Mouse (Mus musculus): Measurements from ENCODE around the gene Ccdc6. TPM values are rescaled to one million over a fixed set of nuclear protein-coding genes. Genes with fewer than 3 reads are reported as not detected.
"Not testable (repeated sequence)": the region's sequence is repeated elsewhere in the genome, so short reads cannot be mapped to it uniquely, and the experiment has no call there.

Ccdc6 gene
- polyA plus RNA-seq, 1 experiment from 2014 or later = 23.5 TPM

DNA sequence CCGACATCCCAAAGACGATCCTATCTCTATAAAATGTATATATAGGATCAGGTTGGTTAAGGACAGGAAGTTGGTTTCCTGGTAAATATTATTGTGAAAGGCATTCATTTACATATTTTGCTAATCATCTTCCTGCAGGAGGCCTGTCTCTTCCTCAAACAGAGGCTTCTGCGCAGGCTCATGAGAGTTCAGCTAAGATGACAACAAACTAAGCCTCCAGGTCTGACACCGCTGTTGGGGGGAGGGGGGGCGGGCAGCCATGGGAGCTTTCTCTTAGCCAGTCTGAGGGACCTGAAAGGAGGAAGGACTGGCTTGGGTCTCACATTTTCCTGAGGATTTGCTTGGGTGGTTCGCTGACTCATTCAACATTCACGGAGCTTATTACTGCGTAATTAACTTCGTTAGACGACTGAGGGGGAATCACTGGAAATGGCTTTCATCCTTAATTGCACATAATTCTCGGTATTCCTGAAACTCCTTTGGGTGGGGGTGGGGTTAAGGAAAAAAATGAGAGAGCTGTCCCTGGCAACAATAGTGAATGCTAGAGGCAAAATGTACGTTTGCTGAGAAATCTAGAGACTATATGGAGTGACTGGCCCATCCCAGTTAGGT is 104.1 kb downstream of the Ccdc6 start:
- peak; percentile 28; the same call in 1 of the 2 replicates for ATAC-seq (ENCODE audit: low FRiP score)
- Histone ChIP-seq H3K36me3 (no peaks in the 10 kb centered on the region), H3K27me3 (no peaks in the 10 kb centered on the region), H3K4me2 (no peak overlapping the region), H3K4me3 (no peak overlapping the region), H3K9ac (no peak overlapping the region), H3K27ac (peak overlapping the region; percentile 44), H3K9me3 (no peaks in the 10 kb centered on the region), H3K4me1 (replicated peaks) (peaks cover 13% of the 10 kb centered on the region)
- 60% methylated on average over 12 of the region's 12 CpGs for WGBS

DNA sequence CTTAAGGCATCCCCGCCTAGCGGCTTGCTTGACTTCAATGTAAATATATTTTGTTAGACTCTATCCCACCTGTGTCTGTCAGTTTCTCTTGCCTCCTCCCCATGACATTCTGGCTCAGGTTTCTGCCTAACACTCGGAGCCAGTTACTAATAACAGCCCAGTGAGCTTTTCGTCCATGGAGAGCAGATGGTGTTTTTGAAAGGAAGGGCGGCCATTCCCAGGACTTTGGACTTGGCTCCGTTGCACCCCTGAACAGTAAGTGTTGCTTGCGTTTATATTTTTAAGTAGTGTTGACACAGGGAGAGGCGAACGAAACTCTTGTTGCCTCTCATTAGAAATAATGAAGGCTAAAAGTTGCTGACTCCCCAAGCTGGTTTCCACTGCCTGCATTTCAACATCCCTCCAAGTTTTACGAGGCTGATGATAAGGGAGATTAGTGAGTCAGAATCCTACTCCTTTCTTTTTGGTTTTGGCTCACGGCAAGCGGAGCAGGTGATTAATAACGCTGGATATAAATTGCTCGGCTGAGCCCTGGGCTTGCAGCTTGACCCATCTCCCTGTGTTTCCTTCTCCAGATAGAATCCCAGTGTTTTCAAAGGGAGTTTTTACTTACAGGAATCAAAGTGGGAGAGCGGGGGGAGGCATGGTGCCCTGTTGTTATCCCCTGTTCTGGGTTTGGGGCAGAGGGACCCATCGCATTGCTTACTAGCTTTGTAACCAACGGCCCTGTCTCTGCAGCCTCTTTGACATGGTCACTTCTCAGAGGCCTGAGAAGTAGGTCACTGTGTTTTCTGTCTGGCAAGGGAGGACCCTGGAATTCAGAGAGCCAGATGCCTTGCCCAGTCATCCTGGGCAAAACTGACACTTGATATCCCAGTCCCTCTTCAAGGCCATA is 107.8 kb downstream of the Ccdc6 start, which contains the start of gene Mrln:
Mrln (plus strand) TSS at position 160 of the 895 bp plus-strand sequence.
- 68% methylated on average over 17 of the region's 17 CpGs for WGBS
- no peak for ATAC-seq (ENCODE audit: low FRiP score)
- H3K9me3 ChIP-seq = no peaks in the 10 kb centered on the region

DNA sequence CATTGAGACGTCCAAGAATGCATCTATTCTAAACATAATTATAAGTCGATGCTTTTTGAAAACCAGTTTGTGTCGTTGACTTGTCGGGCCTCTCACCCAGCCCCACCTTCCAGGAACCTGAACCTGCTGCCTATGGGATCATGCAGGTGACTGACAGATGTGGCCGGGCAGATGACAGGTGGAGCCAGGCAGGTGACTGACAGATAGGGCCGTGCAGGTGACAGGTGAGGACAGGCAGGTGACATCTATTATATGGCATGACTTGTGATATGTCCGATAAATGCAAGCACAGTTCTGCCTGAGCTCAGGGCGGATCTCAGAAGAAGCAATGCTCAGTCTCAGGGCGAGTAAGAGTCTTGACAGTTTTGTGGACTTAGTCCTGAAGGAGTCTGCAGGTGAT is 114.4 kb downstream of the Ccdc6 start:
- Histone ChIP-seq H3K36me3 (no peaks in the 10 kb centered on the region), H3K4me2 (no peak overlapping the region), H3K27me3 (no peaks in the 10 kb centered on the region), H3K9ac (no peak overlapping the region), H3K9me3 (no peaks in the 10 kb centered on the region), H3K4me3 (no peak overlapping the region), H3K27ac (no peak overlapping the region), H3K4me1 (replicated peaks) (no peaks in the 10 kb centered on the region)
- no peak for ATAC-seq (ENCODE audit: low FRiP score)
- WGBS = 85% methylated on average over 9 of the region's 9 CpGs

More for the DNA sequence above, 107.8 kb downstream of the Ccdc6 start, which contains the start of gene Mrln:
- Histone ChIP-seq H3K4me2 (no peak within 1 kb of the TSS), H3K36me3 (no peaks in the 10 kb centered on the region), H3K4me3 (no peak within 1 kb of the TSS), H3K27me3 (no peaks in the 10 kb centered on the region), H3K4me1 (replicated peaks) (peaks cover 13% of the 10 kb centered on the region), H3K9ac (no peak within 1 kb of the TSS), H3K27ac (no peak within 1 kb of the TSS)

DNA sequence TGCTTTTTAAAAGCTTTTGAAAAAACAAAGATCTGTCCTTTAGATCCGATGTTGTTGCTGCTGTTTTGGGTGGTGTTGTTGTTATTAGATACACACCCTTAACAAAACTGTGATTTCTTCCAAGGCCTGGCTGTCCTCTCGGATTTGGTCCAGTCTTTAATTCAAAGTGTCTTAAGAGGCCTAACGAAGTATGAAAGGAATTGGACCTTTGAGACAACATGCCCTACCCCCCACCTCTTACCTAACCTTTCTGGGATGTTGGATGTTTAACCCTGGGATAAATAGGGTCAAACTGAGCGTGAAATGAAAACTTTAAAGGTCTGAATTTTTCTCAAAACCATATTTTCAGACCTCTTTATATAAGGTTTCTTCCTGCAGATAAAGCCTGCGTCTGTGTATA is 124.0 kb downstream of the Ccdc6 start:
- ATAC-seq (ENCODE audit: low FRiP score) = no peak
- Histone ChIP-seq H3K4me2 (no peak overlapping the region), H3K9me3 (no peaks in the 10 kb centered on the region), H3K4me3 (no peak overlapping the region), H3K4me1 (replicated peaks) (no peaks in the 10 kb centered on the region), H3K27me3 (no peaks in the 10 kb centered on the region), H3K9ac (no peak overlapping the region), H3K27ac (no peak overlapping the region), H3K36me3 (no peaks in the 10 kb centered on the region)
- WGBS = 63% methylated on average over 5 of the region's 5 CpGs

DNA sequence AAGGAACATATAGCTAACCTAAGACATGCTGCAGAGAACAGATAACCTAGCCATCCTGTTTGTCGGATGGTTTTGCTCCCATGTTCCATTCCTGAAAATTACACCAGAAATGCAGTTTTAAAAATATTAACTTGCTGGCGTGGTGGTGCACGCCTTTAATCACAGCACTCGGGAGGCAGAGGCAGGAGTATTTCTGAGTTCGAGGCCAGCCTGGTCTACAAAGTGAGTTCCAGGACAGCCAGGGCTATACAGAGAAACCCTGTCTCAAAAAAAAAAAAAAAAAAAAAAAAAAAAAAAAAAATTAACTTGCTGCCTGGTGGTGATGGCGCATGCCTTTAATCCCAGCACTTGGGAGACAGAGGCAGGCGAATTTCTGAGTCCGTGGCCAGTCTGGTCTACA is 125.3 kb downstream of the Ccdc6 start:
- H3K27me3 ChIP-seq = not testable (repeated sequence)
- 94% methylated on average over 8 of the region's 8 CpGs for WGBS

DNA sequence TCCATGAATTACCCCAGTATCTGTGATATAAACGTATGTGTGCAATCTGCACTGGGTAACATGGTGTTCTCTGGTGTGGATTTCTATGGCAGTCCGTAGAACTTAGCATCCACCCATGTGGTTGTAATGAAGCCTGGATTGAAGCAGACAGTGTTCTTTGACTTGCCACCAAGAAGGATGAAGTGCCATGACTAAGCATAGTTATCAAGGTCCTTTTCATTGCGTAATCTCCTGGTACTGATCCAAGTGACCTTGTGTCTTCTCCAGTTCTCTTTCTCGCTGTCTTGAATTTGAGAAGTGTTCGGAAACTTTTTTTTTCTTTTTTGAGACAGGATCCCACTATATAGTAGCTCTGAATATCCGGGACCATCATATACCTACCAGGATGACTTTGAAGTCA is 127.7 kb downstream of the Ccdc6 start:
- ATAC-seq (ENCODE audit: low FRiP score) = no peak

More for the DNA sequence above, 125.3 kb downstream of the Ccdc6 start:
- not testable (repeated sequence) for H3K36me3 ChIP-seq; H3K9ac ChIP-seq; H3K9me3 ChIP-seq; H3K4me1 ChIP-seq (replicated peaks); H3K4me2 ChIP-seq; H3K4me3 ChIP-seq; ATAC-seq (ENCODE audit: low FRiP score); H3K27ac ChIP-seq

DNA sequence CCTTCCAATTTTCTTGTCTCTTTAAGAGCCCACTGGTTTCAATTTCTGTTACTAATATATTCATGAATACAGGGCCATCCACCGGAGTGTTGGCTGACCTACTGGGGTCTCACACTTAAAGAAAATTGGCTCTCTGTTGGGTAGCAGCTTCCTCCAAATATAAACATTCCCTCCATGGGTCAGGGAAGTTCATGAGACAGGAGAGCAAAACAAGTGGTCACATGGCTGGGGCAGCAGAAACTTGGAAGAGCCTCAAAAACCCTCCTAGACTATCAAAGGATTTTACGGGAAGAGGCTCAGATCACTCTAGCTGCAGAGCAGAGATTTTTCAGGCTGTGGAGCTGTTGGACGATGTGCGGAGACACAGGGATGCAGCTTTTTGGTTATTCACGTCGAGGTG is 128.8 kb downstream of the Ccdc6 start:
- ATAC-seq (ENCODE audit: low FRiP score) = no peak
- Histone ChIP-seq H3K4me3 (no peak overlapping the region), H3K27ac (no peak overlapping the region), H3K4me1 (replicated peaks) (no peaks in the 10 kb centered on the region), H3K9me3 (no peaks in the 10 kb centered on the region), H3K9ac (no peak overlapping the region), H3K27me3 (no peaks in the 10 kb centered on the region), H3K36me3 (no peaks in the 10 kb centered on the region), H3K4me2 (no peak overlapping the region)
- 69% methylated on average over 6 of the region's 6 CpGs for WGBS

More for the DNA sequence above, 127.7 kb downstream of the Ccdc6 start:
- no peak overlapping the region for H3K4me3 ChIP-seq
- no peaks in the 10 kb centered on the region for H3K9me3 ChIP-seq
- H3K36me3 ChIP-seq = no peaks in the 10 kb centered on the region
- no peak overlapping the region for H3K27ac ChIP-seq
- 94% methylated on average over 6 of the region's 6 CpGs for WGBS
- H3K27me3 ChIP-seq = no peaks in the 10 kb centered on the region
- no peak overlapping the region for H3K9ac ChIP-seq
- no peaks in the 10 kb centered on the region for H3K4me1 ChIP-seq (replicated peaks)
- no peak overlapping the region for H3K4me2 ChIP-seq

DNA sequence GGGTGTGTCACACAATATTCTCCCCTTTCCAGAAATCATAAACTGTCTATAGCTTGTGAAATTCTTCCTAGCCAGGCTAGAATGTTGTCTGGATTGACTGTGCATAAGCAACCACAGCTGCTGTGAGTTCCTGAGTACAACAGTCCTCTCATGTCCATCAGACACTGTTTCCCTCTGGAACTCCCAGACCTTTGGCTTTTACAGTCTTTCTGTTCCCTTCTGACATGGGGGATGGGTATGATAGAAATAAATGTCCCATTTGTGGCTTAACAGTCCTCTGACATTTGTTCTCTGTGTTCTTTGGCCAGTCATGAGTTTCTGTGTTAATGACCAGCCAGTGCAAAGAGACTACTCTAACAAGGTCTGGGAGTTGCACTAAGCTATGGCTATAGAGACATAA is 129.7 kb downstream of the Ccdc6 start:
- Histone ChIP-seq H3K4me1 (replicated peaks) (no peaks in the 10 kb centered on the region), H3K4me3 (no peak overlapping the region), H3K4me2 (no peak overlapping the region), H3K9ac (no peak overlapping the region), H3K27ac (no peak overlapping the region), H3K36me3 (no peaks in the 10 kb centered on the region), H3K27me3 (no peaks in the 10 kb centered on the region), H3K9me3 (no peaks in the 10 kb centered on the region)
- ATAC-seq (ENCODE audit: low FRiP score) = no peak

DNA sequence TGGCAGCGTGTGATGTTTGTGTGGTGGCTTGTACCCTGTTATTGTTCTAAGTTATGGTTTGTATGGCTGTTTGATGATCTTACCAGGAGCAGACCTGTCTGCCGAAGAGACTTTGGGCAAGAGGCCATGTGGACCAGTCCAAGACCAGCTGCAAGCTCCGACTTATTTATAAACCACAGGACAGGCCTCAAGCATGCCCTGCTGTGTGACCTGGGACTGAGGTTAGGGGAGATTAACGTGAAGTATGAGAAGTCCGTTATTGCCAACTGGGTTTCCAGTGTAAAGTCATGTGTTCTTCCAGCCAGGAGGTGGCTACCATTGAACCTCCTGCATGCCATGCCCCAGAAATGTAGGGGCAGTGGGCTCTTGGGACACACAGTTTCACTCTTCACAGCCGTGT is 133.4 kb downstream of the Ccdc6 start:
- H3K4me2 ChIP-seq = no peak overlapping the region
- no peak overlapping the region for H3K9ac ChIP-seq
- no peak overlapping the region for H3K27ac ChIP-seq
- ATAC-seq (ENCODE audit: low FRiP score) = no peak
- no peaks in the 10 kb centered on the region for H3K36me3 ChIP-seq
- no peak overlapping the region for H3K4me3 ChIP-seq
- no peaks in the 10 kb centered on the region for H3K9me3 ChIP-seq
- H3K27me3 ChIP-seq = no peaks in the 10 kb centered on the region
- 88% methylated on average over 6 of the region's 6 CpGs for WGBS
- no peaks in the 10 kb centered on the region for H3K4me1 ChIP-seq (replicated peaks)

DNA sequence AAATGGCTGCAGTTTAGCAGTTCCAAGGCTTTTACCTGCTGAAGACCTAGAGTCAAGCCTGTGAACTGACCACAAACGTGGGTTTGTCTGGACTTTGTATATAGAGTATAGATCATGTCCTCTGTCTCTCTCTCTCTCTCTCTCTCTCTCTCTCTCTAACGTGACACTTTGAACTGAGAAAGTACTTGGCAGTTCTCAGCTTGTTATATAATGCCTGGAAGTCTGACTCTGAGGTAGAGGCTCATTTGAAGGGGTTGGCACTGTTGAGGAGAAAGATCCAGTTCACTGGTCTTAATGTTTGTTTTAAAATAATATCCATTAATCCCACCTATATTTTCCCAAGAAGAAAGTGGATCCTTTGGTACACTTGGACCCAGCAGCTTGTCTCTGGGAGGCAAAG is 141.0 kb downstream of the Ccdc6 start:
- H3K4me1 ChIP-seq (replicated peaks) = no peaks in the 10 kb centered on the region
- H3K9ac ChIP-seq = no peak overlapping the region
- 78% methylated on average over 2 of the region's 2 CpGs for WGBS
- H3K4me3 ChIP-seq = no peak overlapping the region
- H3K9me3 ChIP-seq = no peaks in the 10 kb centered on the region
- H3K27ac ChIP-seq = no peak overlapping the region
- H3K36me3 ChIP-seq = no peaks in the 10 kb centered on the region
- H3K27me3 ChIP-seq = peaks cover 5% of the 10 kb centered on the region
- ATAC-seq (ENCODE audit: low FRiP score) = no peak
- no peak overlapping the region for H3K4me2 ChIP-seq
